Mouse (Mus musculus) midbrain, embryonic 13.5 days (tissue): ENCODE data around the gene Tarbp2. TPM values are rescaled to one million over a fixed set of nuclear protein-coding genes. Genes with fewer than 3 reads are reported as not detected.
A peak's percentile ranks its signal among the peaks of the same experiment; 100 is the strongest.

Experiments used
- ATAC-seq: fragments of 200-750 bp; cut with Nextera tagmentation; 2 replicates; pipeline ENCODE4 v1.8.0; 2017; ENCODE audit warnings: mild to moderate bottlenecking, moderate TSS enrichment, moderate library complexity
- H3K27ac ChIP-seq: fragments of 300-500 bp; sonication (generic); 2 replicates; pipeline ENCODE4 v1.5.1; 2015; ENCODE audit warnings: inconsistent platforms, mild to moderate bottlenecking, moderate library complexity
- H3K27me3 ChIP-seq: fragments of 300-500 bp; sonication (generic); 2 replicates; pipeline ENCODE4 v1.6.1; 2015; ENCODE audit warnings: mild to moderate bottlenecking, inconsistent platforms
- H3K36me3 ChIP-seq: fragments of 300-500 bp; sonication (generic); 2 replicates; pipeline ENCODE4 v1.6.1; 2015; ENCODE audit warnings: mild to moderate bottlenecking, inconsistent platforms
- H3K4me1 ChIP-seq: fragments of 300-500 bp; sonication (generic); replicated peaks from 2 replicates; pipeline ENCODE4 v1.6.1; 2015; ENCODE audit warnings: inconsistent platforms
- H3K4me2 ChIP-seq: fragments of 300-500 bp; sonication (generic); replicated peaks from 2 replicates; pipeline ENCODE4 v1.6.1; 2015; ENCODE audit warnings: moderate library complexity, mild to moderate bottlenecking, inconsistent platforms
- H3K4me3 ChIP-seq: fragments of 300-500 bp; sonication (generic); replicated peaks from 2 replicates; pipeline ENCODE4 v1.5.1; 2015; ENCODE audit warnings: mild to moderate bottlenecking, inconsistent platforms
- H3K9ac ChIP-seq: fragments of 300-500 bp; sonication (generic); replicated peaks from 2 replicates; pipeline ENCODE4 v1.6.1; 2015; ENCODE audit warnings: mild to moderate bottlenecking, inconsistent platforms
- H3K9me3 ChIP-seq: fragments of 300-500 bp; sonication (generic); 2 replicates; pipeline ENCODE4 v1.6.1; 2016; ENCODE audit warnings: mild to moderate bottlenecking, inconsistent platforms
- WGBS: fragments of 180-500 bp; shearing (Covaris S2); methylation state at CpG from one replicate; pipeline ENCODE4 v1.1.7; 2015; 5-methylcytosine and 5-hydroxymethylcytosine counted together
- polyA plus RNA-seq: library from polyadenylated mRNA; unstranded; fragments of >200 nt; fragmentation: Nextera tagmentation; extraction: Ambion mirVana; gene quantifications from 2 replicates; pipeline ENCODE4 v1.2.1, GENCODE M21; 2015

Tarbp2 gene
- polyA plus RNA-seq, 1 experiment from 2014 or later: 101 TPM

GRCm38 (mm10) chr15:102507561-102507960 is 10.4 kb upstream of the Tarbp2 start:
- peaks cover 42% of the 10 kb centered on the region for H3K4me1 ChIP-seq
- H3K36me3 ChIP-seq: peaks cover 44% of the 10 kb centered on the region
- H3K4me2 ChIP-seq: no peak overlapping the region
- H3K27ac ChIP-seq: no peak overlapping the region
- no peaks in the 10 kb centered on the region for H3K27me3 ChIP-seq
- no peak for ATAC-seq
- H3K4me3 ChIP-seq: no peak overlapping the region
- H3K9me3 ChIP-seq: no peaks in the 10 kb centered on the region
- no peak overlapping the region for H3K9ac ChIP-seq

- Histone ChIP-seq H3K9me3 (no peaks in the 10 kb centered on the region), H3K9ac (no peak overlapping the region), H3K4me2 (no peak overlapping the region), H3K27ac (no peak overlapping the region), H3K27me3 (no peaks in the 10 kb centered on the region), H3K36me3 (peaks cover 37% of the 10 kb centered on the region), H3K4me1 (peaks cover 50% of the 10 kb centered on the region), H3K4me3 (no peak overlapping the region)
- ATAC-seq: no peak
- WGBS: 88% methylated on average over 3 of the region's 3 CpGs
These were observed 9.7 kb upstream of the Tarbp2 start for GRCm38 (mm10) chr15:102508336-102508735.

DNA sequence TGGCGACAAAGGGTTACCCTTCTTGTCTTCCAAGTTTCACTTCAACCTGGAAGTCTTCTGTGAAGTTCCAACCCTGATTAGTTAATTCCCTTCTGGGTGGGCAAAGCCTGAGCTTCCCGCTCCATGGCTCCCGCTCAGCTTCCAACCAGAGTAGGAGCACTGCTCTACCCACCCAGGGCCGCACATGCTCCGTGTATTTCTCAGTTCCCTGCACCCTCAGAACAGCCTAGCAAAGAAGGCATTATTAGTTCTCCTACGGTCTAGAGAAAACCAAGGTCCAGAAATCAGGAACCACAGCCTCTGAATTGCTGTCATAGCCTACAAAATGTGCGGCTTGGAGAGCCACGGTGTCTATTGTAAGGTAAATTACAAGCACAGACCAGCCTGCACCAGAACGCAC is 7.9 kb upstream of the Tarbp2 start:
- peak overlapping the region; percentile 75 for H3K4me2 ChIP-seq
- no peaks in the 10 kb centered on the region for H3K27me3 ChIP-seq
- peak overlapping the region; percentile 58 for H3K4me3 ChIP-seq
- H3K36me3 ChIP-seq: peaks cover 19% of the 10 kb centered on the region
- peak overlapping the region; percentile 91 for H3K27ac ChIP-seq
- no peaks in the 10 kb centered on the region for H3K9me3 ChIP-seq
- peak overlapping the region; percentile 69 for H3K9ac ChIP-seq
- WGBS: 5% methylated on average over 9 of the region's 9 CpGs
- ATAC-seq: peak; percentile 72
- H3K4me1 ChIP-seq: peaks cover 68% of the 10 kb centered on the region

GRCm38 (mm10) chr15:102510590-102511284 is 7.3 kb upstream of the Tarbp2 start:
- ATAC-seq: peak; percentile 93
- H3K36me3 ChIP-seq: peaks cover 13% of the 10 kb centered on the region
- H3K27me3 ChIP-seq: no peaks in the 10 kb centered on the region
- 3% methylated on average over 30 of the region's 34 CpGs for WGBS
- no peaks in the 10 kb centered on the region for H3K9me3 ChIP-seq
- H3K4me1 ChIP-seq: peaks cover 74% of the 10 kb centered on the region
- H3K4me2 ChIP-seq: peak overlapping the region; percentile 75
- H3K4me3 ChIP-seq: peak overlapping the region; percentile 58
- H3K27ac ChIP-seq: peak overlapping the region; percentile 91
- peak overlapping the region; percentile 69 for H3K9ac ChIP-seq

- Histone ChIP-seq H3K9me3 (no peaks in the 10 kb centered on the region), H3K27ac (peak overlapping the region; percentile 91), H3K4me2 (peak overlapping the region; percentile 75), H3K36me3 (peaks cover 9% of the 10 kb centered on the region), H3K9ac (peak overlapping the region; percentile 69), H3K27me3 (no peaks in the 10 kb centered on the region), H3K4me3 (peak overlapping the region; percentile 58), H3K4me1 (peaks cover 79% of the 10 kb centered on the region)
- WGBS: 4% methylated on average over 6 of the region's 6 CpGs
- peak; percentile 18 for ATAC-seq
These were observed 6.6 kb upstream of the Tarbp2 start for GRCm38 (mm10) chr15:102511285-102511833.

DNA sequence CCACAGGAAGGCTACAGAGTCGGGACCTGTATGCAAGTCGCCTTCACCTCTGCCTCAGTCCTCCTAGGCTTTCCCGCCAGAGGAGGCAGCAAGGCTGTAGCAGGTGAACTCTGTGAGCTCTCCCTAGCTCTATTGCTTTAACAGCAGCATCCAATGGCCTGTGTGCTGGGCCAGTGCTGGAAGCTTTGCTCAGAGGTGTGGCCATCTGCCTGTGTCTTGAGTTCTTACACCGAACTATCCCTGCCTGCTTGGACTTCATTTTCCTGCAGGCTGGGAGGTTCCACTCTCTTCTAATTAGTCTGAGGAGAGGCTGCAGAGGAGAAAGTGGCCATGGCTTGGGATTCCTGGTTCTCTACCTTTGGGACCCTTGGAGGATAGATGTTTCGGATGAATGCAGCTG is 6.0 kb upstream of the Tarbp2 start:
- Histone ChIP-seq H3K4me2 (peak overlapping the region; percentile 75), H3K4me3 (peak overlapping the region; percentile 58), H3K9ac (peak overlapping the region; percentile 69), H3K27ac (peak overlapping the region; percentile 91), H3K4me1 (peaks cover 79% of the 10 kb centered on the region), H3K9me3 (no peaks in the 10 kb centered on the region), H3K36me3 (peaks cover 9% of the 10 kb centered on the region), H3K27me3 (no peaks in the 10 kb centered on the region)
- 18% methylated on average over 5 of the region's 5 CpGs for WGBS
- no peak for ATAC-seq

GRCm38 (mm10) chr15:102512471-102512870 is 5.5 kb upstream of the Tarbp2 start:
- ATAC-seq: no peak
- Histone ChIP-seq H3K9ac (peak overlapping the region; percentile 69), H3K27ac (peak overlapping the region; percentile 91), H3K4me1 (peaks cover 83% of the 10 kb centered on the region), H3K9me3 (no peaks in the 10 kb centered on the region), H3K4me3 (peak overlapping the region; percentile 58; the same call in 1 of the 2 replicates), H3K27me3 (no peaks in the 10 kb centered on the region), H3K36me3 (peaks cover 7% of the 10 kb centered on the region), H3K4me2 (peak overlapping the region; percentile 75)

DNA sequence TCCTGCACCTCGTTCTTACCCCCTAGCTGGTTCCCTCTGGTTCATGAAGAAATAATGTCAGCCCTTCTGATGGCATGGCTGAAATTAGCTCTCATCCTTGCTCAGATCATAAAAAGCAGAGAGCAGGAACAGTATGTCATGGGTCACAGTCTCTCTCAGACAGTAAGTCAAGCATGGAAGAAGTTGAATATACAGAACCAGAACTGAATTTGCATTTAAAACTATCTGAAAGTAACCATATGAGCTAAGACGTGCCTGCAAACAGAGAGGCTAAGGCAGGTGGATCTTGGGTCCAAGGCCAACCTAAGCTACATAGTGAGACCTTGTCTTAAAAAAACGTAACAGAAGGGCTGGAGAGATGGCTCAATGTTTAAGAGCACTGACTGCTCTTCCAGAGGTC is 5.0 kb upstream of the Tarbp2 start:
- H3K4me2 ChIP-seq: peak overlapping the region; percentile 75; the same call in 1 of the 2 replicates
- peak overlapping the region; percentile 69; the same call in 1 of the 2 replicates for H3K9ac ChIP-seq
- whole genome bisulfite sequencing: 87% methylated on average over 3 of the region's 3 CpGs
- no peaks in the 10 kb centered on the region for H3K9me3 ChIP-seq
- H3K27me3 ChIP-seq: no peaks in the 10 kb centered on the region
- H3K36me3 ChIP-seq: peaks cover 4% of the 10 kb centered on the region; the same call in 1 of the 2 replicates
- no peak overlapping the region for H3K4me3 ChIP-seq
- ATAC-seq: no peak
- H3K4me1 ChIP-seq: peaks cover 84% of the 10 kb centered on the region
- peak overlapping the region; percentile 91 for H3K27ac ChIP-seq

- Histone ChIP-seq H3K36me3 (no peaks in the 10 kb centered on the region), H3K9ac (peak overlapping the region; percentile 87; the same call in 1 of the 2 replicates), H3K9me3 (no peaks in the 10 kb centered on the region), H3K27ac (no peak overlapping the region; the same call in 1 of the 2 replicates), H3K4me3 (peak overlapping the region; percentile 69), H3K27me3 (no peaks in the 10 kb centered on the region), H3K4me2 (peak overlapping the region; percentile 79), H3K4me1 (peaks cover 75% of the 10 kb centered on the region)
- no peak for ATAC-seq
- WGBS: 90% methylated on average over 2 of the region's 2 CpGs
These were observed 2.7 kb upstream of the Tarbp2 start for GRCm38 (mm10) chr15:102515261-102515660.

- Histone ChIP-seq H3K27me3 (no peaks in the 10 kb centered on the region), H3K9me3 (no peaks in the 10 kb centered on the region), H3K9ac (peak overlapping the region; percentile 87), H3K4me1 (peaks cover 74% of the 10 kb centered on the region), H3K4me3 (peak overlapping the region; percentile 69), H3K36me3 (peaks cover 3% of the 10 kb centered on the region), H3K4me2 (peak overlapping the region; percentile 79), H3K27ac (peak overlapping the region; percentile 99)
- WGBS: 49% methylated on average over 4 of the region's 4 CpGs
- ATAC-seq: no peak
These were observed 2.2 kb upstream of the Tarbp2 start for GRCm38 (mm10) chr15:102515791-102516190.

DNA sequence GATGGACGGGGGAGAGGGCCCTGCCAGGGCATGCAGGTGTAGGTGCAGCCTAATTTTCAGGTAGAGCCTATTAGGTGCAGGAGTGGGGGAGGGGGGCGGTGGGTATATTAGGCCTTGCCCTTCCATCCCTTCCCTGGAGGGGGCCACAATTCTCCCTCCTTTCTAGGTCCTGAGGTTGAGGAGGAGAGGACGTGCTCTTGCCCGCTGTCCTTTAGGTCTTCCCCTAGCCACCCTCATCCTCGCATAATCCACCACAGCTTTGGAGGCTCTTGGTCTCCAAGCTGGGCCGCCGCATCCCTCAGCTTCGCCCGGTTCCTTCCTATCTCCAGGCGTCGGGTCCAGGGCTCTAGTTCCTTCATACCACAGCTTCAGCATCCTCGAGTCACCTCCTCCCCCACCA is 1.7 kb upstream of the Tarbp2 start:
- Histone ChIP-seq H3K4me3 (peak overlapping the region; percentile 69), H3K27me3 (no peaks in the 10 kb centered on the region), H3K36me3 (peaks cover 8% of the 10 kb centered on the region), H3K9ac (peak overlapping the region; percentile 87), H3K4me1 (peaks cover 69% of the 10 kb centered on the region), H3K9me3 (no peaks in the 10 kb centered on the region), H3K27ac (peak overlapping the region; percentile 99), H3K4me2 (peak overlapping the region; percentile 79)
- under 1% methylated on average over 12 of the region's 12 CpGs for WGBS
- no peak for ATAC-seq

DNA sequence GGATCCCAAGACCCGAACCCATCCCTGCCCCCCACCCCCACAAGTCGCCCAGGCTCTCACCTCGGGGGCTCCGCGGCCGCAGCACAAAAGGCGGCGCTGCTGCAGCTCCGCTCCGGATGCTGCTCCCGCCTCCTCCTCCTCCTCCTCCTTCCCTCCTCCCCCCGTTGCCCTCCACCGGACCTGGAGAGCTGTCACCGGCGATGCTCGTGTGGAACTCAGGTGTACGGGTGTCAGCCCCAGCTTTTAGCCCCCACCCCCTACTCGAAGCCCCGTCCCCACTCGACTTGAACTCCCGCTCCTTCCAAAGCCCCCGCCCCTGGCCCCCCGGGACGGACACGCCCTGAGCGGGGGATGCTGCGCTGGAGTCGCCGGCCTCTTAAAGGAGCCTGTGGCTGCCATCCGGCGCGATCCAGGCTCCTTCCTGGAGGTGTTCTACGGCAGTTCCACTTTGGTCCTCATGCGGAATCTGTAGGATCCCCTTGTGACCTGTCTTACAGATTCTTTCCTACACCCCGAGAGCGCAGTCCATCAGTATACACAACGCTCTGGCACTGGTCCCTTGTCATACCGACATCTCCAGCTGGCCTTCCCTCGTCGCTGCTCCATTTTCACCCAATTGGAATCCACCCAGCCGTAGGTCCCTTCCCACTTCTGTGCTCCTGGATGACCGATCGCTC is 1.1 kb upstream of the Tarbp2 start, which contains the start of gene Map3k12:
Gene Map3k12, minus strand, starts transcription at position 337 of the 677 bp plus-strand sequence.
- WGBS: 0% methylated on average over 43 of the region's 43 CpGs
- Histone ChIP-seq H3K27ac (peak within 1 kb of the TSS; percentile 99), H3K4me3 (peak within 1 kb of the TSS; percentile 69), H3K27me3 (no peaks in the 10 kb centered on the region), H3K4me2 (peak within 1 kb of the TSS; percentile 79), H3K36me3 (peaks cover 14% of the 10 kb centered on the region), H3K9me3 (no peaks in the 10 kb centered on the region), H3K4me1 (peaks cover 63% of the 10 kb centered on the region), H3K9ac (peak within 1 kb of the TSS; percentile 87)
- ATAC-seq: peak; percentile 21
